Mouse (Mus musculus) cortical plate, adult 2 months (tissue): Measurements from ENCODE around the gene Phactr1. TPM values are rescaled to one million over a fixed set of nuclear protein-coding genes. Genes with fewer than 3 reads are reported as not detected.

Source experiments
- H3K27ac ChIP-seq: fragments of 200-500 bp; 2 replicates; pipeline ENCODE4 v1.5.1; 2012; ENCODE audit warnings: low read length, control low read depth, inconsistent platforms; ENCODE audit not compliant: insufficient read depth
- H3K4me1 ChIP-seq: fragments of 200-500 bp; 2 replicates; pipeline ENCODE4 v1.6.1; 2011; ENCODE audit warnings: low read length; ENCODE audit not compliant: control insufficient read depth, insufficient read depth
- H3K4me3 ChIP-seq: fragments of 200-500 bp; 2 replicates; pipeline ENCODE4 v1.5.1; 2011; ENCODE audit warnings: mild to moderate bottlenecking, low read length, control low read depth; ENCODE audit not compliant: insufficient read depth
- CTCF ChIP-seq: fragments of 200-500 bp; IDR thresholded peaks from 2 replicates; pipeline ENCODE4 v1.5.1; 2011; ENCODE audit warnings: mild to moderate bottlenecking, control low read depth, low read length; ENCODE audit not compliant: insufficient read depth; ENCODE audit errors: extremely low read depth
- POLR2A ChIP-seq: fragments of 200-500 bp; IDR thresholded peaks from 2 replicates; pipeline ENCODE4 v1.6.1; 2011; ENCODE audit warnings: mild to moderate bottlenecking, low read length, control low read depth; ENCODE audit not compliant: insufficient read depth; ENCODE audit errors: extremely low read depth
- polyA plus RNA-seq: library from polyadenylated mRNA; depleted of rRNA; stranded (reverse); fragments of >200 nt; gene quantifications from 2 replicates; pipeline ENCODE4 v1.2.3, GENCODE M21; 2012

The Phactr1 gene
- polyA plus RNA-seq, 1 experiment = 206 TPM

DNA sequence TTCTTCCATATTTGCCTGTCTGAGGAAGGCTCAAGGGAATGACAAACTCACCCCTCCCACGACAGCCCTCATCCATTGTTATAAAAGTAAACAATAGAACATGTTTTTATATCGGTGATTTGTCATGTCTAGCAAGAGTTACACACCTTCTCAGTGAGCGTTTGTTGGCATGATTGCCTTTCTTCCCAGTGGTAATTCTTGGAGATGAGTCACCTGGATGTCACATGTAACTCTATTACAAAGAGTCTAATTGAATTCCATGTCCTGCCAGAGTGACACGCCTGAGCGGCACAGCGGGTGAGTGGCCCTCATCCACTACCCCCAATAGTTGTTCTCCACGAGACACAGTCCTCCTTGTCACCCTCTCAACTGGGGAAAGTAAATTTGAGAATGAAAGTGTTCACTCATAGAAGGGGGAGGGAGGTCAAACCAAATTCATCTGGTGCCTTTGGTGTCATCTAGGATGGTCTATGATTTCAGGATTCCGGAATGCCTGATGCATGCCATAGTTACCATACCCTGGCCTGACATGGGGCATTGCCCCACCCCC, 388.4 kb downstream of the Phactr1 start:
- Histone ChIP-seq H3K4me1 (peaks cover 6% of the 10 kb centered on the region), H3K4me3 (no peak overlapping the region), H3K27ac (no peak overlapping the region)
- no peak for TF ChIP-seq POLR2A
- TF ChIP-seq CTCF = no peak

DNA sequence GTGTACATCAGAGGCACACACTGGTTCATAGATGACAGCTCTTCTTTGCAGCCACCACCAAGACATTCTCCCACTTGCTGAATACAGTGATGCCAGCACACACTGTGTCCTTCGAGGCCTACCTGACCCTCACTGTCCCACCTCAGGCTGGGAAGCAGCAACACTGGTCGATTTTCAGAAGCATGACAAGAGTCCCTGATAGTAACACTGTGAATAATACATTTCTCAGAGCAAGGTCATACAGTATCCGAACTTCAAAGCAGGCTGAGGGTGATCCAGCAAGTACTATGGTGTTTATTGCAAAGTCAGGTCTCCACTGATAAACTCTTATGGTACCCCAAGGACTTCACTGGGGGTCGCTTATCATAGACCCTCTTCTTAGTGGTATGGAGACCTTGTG, 390.1 kb downstream of the Phactr1 start:
- Histone ChIP-seq H3K27ac (no peak overlapping the region), H3K4me1 (peaks cover 2% of the 10 kb centered on the region), H3K4me3 (no peak overlapping the region)
- TF ChIP-seq POLR2A = no peak
- no peak for TF ChIP-seq CTCF

DNA sequence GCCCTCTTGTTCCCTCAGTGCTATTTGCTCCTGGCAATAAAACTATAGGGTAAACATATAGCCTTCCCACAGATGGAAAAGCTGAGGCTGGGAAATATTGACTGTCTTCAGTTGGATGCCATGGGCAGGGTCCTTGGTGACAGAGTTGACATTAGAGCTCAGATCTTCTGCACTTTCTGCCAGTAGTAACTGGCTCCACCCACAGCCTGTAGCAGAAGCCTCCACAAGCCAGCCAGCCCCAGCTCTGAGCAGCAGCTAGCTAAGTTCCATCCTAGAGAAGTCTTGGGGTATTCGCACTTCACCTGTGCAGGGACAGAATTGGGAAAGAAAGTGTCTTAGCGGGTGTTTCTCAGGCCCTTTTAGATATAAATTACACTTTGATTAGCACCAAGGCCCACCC, 390.5 kb downstream of the Phactr1 start:
- no peak overlapping the region for H3K4me3 ChIP-seq
- TF ChIP-seq POLR2A = no peak
- no peak for TF ChIP-seq CTCF
- H3K27ac ChIP-seq = no peak overlapping the region
- H3K4me1 ChIP-seq = peaks cover 2% of the 10 kb centered on the region

DNA sequence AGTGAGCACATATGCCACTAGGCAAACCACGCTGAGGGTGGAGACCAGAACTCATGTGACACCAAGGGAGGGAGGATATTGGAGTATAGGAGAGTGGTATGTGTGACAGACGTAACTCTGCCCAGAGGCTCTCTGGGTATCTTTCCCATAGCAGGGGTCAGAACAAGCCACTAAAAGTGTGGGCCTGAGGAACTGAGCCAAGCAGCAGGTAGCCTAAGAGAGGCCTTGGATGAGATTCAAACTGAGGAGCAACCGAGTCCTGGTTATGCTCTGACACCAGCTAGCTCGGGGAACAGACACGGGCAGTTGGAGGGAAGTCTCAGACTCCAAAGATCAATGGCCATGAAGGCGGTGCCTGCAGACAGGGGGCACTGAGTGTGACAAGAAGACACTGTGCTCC, 395.0 kb downstream of the Phactr1 start:
- Histone ChIP-seq H3K4me3 (no peak overlapping the region), H3K4me1 (peaks cover 2% of the 10 kb centered on the region), H3K27ac (no peak overlapping the region)
- no peak for TF ChIP-seq CTCF

DNA sequence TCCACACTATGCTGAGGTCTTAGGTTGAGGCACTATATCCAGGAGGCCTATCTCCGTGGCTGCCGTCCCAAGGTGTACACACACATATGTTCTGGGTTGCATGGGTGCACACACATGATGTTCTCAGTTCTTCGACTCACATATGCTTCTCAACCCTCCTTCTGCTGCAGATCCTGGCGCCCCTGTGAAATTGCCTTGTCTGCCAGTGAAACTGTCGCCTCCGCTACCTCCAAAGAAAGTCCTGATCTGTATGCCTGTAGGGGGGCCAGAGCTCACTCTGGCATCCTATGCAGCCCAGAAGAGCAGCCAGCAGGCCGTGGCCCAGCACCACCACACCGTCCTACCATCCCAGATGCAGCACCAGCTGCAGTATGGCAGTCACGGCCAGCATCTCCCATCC, 397.1 kb downstream of the Phactr1 start:
- Histone ChIP-seq H3K4me3 (no peak overlapping the region), H3K27ac (no peak overlapping the region), H3K4me1 (peaks cover 2% of the 10 kb centered on the region; the same call in 1 of the 2 replicates)
- TF ChIP-seq CTCF = no peak
- no peak for TF ChIP-seq POLR2A

DNA sequence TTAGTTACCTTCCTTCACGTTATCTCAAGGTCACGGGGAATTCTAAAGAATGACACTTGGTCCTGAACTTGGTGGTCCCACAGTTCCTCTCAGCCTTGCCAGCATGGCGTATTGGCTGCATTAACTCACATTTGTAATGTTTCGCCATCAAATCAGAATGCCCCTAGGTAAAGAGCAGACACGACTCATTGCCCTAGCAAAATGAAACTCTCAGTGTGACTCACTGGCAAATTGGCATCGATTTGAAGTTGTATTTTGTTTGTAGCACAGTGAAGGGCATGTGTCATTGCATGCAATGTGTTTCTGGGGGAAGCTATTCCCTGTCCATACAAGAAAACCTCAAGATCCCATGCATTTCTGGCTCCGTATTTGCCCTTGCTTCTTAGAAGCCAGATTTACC, 404.8 kb downstream of the Phactr1 start:
- Histone ChIP-seq H3K4me3 (no peak overlapping the region), H3K27ac (no peak overlapping the region), H3K4me1 (peaks cover 7% of the 10 kb centered on the region)
- no peak for TF ChIP-seq POLR2A
- no peak for TF ChIP-seq CTCF

DNA sequence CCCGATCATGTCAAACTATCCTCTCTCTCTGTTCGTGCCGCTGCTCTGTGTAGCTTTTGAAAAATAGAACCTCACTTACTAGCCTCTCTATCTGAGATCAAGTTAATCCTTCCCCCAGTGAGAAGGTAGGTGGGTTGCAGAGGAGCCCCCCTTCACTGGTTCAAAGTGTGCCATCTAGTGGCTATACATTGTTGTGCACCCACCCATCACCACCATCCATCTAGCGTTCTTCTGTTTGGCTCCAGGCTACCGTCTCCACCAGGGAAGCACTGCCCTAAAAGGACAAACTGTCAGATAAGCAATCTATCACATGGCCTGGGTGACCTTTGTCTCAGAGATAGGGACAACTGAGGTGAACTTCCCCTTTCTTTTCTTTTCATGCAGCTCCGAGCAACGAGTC, 413.9 kb downstream of the Phactr1 start:
- no peak overlapping the region for H3K27ac ChIP-seq
- TF ChIP-seq CTCF (peak; percentile 62), POLR2A (no peak)
- H3K4me1 ChIP-seq = peaks cover 2% of the 10 kb centered on the region; the same call in 1 of the 2 replicates
- H3K4me3 ChIP-seq = no peak overlapping the region

DNA sequence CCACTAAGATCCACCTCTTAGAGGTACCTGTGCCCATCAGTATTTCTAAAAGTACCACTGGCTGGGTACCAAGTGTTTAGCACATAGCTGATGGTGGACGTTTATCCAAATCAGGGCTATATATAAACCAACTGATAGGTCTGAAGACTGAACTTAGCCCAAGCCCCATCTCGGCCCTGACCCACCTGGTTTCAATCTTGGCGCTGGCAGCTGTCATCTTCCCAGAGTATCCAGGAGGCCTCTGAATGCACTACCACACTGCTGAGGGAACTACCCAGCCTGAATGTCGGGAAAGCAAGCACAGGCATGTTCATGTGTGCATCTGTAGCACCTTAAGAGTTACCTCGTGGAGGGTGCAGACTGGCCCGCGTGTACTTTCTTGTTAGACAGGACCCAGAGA, 422.5 kb downstream of the Phactr1 start:
- no peak overlapping the region for H3K4me3 ChIP-seq
- no peak overlapping the region for H3K27ac ChIP-seq
- no peaks in the 10 kb centered on the region for H3K4me1 ChIP-seq
- TF ChIP-seq CTCF (no peak), POLR2A (no peak)

DNA sequence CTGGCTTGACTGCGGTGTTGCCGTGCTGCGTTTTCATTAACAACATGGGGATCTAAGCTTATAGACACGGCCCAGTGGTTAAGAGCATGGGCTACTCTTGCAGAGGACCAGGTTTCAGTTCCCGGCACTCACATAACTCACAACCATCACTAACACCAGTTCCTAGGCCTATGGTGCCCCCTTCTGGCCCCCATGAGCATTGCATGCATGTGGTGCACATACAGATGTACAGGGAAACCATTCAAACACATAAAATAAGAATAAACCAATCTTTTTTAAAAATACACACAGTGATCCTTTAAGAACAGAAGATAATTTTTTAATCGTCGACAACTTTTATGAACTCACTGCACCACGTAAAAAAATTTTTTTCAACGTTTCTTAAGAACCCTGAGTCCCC, 424.1 kb downstream of the Phactr1 start:
- TF ChIP-seq CTCF (0 out of 2 replicates have a peak, but pooled peaks have one; percentile 16), POLR2A (no peak)
- Histone ChIP-seq H3K4me1 (no peaks in the 10 kb centered on the region), H3K27ac (no peak overlapping the region)

DNA sequence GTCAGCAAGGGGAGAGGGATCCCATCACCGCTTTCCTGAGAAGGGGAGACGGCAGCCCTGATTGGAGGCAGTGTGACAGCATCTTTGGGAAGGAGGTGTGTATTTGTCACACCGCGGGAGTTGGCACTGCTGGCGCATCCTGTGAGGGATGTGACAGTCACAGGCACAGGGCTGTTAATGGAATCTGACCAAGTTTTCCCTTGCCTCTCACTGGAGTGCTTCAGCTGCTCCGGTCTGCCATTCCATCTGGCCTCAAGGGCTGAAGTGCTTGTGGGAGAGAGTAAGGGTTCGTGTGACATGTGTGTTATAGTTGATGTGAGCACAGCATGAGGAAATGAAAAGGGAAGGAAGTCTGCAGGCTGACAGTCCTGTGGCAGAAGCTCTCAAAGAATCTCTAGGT, 431.9 kb downstream of the Phactr1 start:
- TF ChIP-seq CTCF (no peak), POLR2A (0 out of 2 replicates have a peak, but pooled peaks have one; percentile 23)
- no peak overlapping the region for H3K4me3 ChIP-seq

More for the DNA sequence above, 424.1 kb downstream of the Phactr1 start:
- no peak overlapping the region for H3K4me3 ChIP-seq

More for the DNA sequence above, 431.9 kb downstream of the Phactr1 start:
- Histone ChIP-seq H3K27ac (no peak overlapping the region), H3K4me1 (peaks cover 8% of the 10 kb centered on the region)
